Mouse (Mus musculus) spleen, postnatal 14 days (tissue): Measurements from ENCODE around the gene Trnt1.
A peak's percentile ranks its signal among the peaks of the same experiment; 100 is the strongest.

Experiments used
- DNase-seq, 2 experiments: peaks; one replicate each; pipeline ENCODE4 v3.0.0; 2021 to 2022; ENCODE audit warnings: low spot score in 2 of 2

The Trnt1 gene

DNA sequence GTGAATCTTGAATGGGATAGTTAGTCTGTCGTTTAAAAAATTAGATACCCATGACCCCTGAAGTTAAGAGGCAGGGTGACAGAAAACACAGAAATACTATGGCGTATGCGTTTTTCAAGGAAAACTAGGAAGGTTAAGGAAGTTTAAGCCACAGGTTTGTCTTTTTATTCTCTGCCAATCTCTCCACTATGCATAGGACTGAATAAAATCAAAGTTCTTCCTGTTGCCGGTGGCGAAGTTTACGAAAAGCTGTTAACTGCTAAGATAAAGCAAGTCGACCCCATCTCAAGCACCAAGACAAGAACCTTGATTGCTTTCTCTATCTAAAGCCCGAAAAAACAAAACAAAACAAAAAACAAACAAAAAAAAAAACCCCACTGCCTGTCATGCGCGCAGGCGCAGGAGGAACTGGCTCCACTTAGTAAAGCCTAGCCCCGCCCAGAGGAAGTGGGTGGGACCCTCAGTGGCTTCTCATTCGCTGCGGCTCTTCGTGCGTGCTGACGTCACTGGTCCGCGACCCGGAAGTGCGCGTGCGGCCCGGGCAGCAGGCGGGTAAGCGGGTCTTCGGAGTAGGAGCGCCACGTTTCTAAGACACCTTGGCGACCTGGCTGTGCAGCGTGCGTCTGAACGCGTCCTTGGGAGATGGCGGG, at the start of gene Trnt1:
TSS of gene Trnt1 (plus strand) at position 481 of the 650 bp plus-strand sequence.
- peak; percentile 93 to 98 for DNase-seq

DNA sequence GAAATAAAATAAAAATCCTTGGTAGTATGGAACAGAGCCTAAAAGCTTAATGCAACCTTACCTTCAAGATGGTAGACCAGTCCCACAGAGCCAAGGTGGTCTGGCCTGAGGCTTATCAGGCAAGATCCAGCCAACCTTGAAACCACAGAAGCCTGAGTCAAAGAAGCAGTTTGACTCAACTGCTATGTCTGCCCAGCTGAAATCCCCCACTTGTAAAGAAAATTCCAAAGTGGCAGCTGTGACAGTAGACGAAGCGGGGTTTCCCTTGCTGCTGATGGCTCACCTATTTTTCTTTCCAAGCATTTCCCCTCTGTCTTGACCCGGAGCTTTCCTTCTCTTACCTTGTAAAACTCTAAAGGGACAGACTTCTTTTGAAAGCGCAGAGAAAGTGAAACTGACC, 43.3 kb upstream of the Trnt1 start:
- no peak for DNase-seq

DNA sequence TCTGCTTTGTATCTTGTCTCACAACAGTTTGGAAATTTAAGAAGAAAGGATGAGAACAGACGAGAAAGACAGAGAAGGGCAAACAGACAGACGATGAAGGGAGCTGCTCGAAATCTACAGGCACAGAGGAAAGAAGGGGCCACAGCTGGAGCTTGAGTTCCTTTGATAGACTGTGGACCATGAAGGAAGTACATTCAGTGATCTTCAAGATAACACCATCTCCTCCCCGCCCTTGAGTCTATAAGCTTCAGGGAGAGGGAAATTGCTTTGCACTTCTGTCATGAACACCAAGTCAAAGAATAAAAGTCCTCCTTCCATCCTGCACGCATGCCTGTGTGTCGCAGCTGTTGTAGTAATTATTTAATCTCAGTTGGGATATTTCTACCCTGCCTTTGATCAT, 42.8 kb upstream of the Trnt1 start:
- DNase-seq: no peak

DNA sequence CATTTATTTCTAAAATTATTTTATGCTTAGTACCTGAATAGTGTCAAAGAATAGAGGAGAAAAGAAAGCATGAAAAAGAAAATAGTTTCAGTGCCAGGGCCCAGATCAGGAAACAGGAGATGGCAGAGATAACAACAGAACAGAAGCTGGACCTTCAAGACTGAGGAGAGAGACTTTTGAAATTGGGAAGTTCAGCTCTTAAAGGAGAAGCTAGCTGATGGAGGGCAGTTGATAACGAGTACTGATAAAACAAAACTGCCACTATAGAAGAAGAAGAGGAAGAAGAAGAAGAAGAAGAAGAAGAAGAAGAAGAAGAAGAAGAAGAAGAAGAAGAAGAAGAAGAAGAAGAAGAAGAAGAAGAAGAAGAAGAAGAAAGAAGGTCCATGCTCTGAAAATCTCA, 41.2 kb upstream of the Trnt1 start:
- no peak for DNase-seq

DNA sequence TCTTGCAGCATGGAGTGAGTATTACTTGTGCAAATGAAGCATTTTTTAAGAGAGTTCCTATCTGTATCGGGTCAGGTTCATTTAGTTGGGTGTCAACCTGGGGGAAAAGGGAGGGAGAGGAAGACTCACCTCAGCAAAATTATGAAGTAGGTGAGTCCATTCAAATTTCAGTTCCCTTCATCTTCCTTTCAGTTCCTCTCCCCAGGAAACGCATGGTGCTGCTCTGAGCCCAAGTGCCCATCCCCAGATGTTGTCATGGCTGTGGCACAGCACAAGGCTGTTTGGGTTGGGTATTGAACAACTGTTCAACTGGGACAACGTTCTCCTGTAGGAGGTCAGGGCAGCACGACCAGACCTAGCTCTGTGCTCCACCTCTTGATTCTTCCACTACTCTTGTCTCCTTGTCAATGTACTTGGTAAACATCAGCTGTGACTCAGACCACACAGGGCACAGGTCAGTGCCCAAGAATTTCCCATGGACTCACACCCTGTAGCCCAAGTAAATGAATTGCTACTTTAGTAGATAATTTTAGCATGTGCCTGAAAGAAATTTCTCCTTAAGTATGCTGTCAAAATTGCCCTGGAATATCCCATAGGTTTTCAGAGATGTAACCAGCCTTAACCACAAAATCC, 39.1 kb upstream of the Trnt1 start:
- no peak for DNase-seq

DNA sequence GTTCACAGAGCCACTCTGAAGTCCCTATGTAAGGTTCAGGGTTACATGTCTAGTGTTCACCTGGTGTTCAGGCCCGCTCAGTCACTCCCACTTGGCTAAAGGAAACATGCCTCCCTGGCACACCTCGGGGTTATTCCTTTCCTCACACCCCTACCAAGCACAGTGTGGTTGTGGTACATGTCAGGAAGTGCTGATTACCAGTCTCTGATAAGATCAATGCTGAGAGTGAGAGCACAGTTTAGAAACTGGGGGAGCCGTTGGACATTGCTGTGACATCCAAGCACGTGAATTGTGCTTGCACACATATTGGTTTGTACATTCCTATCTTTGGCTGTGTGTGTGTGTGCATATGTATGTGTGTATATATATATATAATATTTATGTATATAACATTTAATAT, 36.4 kb upstream of the Trnt1 start:
- DNase-seq: no peak

DNA sequence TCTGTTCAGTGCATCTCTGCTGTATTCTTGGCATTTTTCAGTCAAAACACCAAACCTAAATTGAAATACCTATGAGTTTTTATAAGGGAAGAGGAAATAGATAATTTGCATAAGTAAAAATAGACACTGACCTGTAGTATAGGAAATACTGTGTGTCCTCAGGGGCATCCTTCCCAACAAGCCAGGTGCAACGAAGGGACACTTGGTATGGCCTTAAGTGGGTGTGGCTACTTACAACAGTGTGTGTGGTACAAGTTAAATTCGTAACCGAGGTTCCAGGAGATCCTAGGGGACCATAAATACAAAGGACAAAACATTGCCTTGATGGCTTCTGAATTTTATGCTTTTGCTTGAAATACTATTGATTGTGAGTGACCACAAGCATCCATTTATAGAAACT, 30.7 kb upstream of the Trnt1 start:
- no peak for DNase-seq

DNA sequence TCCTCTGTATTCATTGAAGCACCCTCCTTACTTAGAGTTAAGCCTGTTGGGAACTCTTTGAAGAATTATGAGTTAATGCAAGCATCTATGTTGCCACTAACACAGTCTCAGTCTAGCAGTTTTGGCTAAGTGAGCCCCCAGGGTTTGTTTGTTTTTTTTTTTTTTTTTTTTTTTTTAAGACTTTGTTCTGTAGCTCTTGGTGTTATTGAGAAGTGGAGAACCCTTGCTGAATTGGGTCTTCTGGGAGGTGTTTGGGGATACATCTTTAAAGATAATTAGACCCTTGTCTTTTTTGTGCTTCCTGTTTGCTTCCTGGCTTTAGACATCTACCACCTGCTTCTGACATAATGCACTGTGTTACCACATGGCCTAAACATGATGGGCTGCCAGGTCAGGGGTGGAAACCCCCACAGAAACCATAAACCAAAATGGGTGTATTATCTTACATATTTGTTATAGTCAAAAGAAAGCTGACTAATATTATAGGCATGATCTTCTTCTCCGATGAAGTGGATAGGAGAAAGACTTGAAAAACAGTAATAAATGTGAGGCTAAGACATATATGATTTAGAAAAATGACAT, 28.6 kb upstream of the Trnt1 start:
- DNase-seq: no peak

DNA sequence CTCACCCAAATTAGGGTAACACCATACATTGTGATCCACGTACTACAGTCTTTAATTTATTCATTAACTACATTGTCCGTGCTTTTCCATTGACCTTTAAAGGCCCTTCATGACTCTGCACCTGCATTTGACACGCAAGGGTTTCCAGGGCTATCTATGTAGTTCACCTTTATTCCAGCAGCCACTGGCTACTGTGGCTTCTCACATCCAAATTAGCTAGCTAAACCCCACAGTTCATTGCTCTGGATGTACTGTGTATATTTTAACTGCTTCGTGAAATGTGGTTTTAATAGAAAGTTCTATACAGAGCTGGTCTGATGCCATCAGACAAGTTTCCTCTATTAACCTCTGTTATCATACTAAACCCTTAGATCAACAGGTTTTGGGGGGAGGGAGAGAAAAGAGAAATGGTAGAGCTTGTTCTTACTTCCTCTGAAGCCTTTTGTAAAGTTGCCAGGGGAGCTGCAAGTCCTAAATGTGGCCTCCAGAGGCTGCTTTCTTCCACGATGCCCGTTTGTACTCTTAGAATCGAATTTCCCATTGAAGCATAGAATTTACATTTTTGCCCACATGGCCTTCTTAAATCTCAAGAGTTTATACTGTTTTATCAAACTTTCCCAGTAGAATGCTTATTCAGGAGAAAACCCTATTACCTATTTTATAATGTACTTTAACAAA, 25.2 kb upstream of the Trnt1 start:
- DNase-seq: no peak

DNA sequence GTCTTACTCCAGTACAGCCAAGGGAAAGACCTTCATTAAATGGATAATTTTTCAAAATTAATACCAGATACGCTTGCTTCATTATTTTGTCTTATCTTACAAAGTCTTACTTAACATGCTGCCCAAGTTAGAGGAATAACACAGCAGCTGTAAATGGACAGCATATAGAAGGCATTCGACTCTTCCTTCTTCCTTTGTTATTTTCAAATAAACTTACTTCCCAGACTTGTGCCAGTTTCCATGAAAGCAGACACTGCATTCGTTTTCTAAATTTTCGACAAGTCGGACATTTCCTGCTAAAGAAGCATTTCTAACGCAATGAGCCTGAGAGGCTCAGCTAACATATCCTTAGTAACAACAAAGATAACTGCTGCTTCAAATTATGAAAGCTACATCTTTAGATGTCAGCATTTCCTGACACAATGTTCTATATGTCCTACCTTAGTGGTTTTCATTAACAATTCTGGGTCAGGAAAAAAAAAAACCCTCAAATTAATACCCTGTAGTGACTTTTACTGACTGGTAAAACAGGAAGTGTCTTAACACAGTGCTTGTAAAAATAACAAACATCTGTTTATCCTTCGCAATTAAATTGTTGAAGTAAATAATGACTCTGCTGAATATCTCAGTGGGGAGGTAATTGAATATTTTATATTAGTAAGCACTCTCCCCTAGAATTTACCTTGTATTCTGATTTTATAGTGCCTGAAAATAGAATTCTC, 23.1 kb upstream of the Trnt1 start:
- DNase-seq: no peak

DNA sequence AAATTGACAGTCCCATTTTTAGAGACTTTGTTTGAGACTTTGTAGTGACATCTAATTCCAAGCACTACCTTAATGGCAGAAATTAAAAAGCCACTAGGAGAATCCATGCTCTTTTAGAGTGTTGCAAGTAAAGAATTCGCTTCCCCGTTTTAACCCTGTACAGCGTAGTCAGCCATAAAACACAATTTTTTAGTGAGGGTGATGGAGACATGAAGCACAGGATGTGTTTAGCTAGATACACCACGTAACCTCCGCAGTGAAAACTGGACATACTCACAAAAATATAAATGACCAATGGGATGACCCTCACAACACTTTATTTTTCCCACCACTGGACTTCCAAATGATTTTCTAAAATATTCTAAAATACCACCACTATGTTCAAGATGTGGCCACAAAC, 21.7 kb upstream of the Trnt1 start:
- DNase-seq: no peak

DNA sequence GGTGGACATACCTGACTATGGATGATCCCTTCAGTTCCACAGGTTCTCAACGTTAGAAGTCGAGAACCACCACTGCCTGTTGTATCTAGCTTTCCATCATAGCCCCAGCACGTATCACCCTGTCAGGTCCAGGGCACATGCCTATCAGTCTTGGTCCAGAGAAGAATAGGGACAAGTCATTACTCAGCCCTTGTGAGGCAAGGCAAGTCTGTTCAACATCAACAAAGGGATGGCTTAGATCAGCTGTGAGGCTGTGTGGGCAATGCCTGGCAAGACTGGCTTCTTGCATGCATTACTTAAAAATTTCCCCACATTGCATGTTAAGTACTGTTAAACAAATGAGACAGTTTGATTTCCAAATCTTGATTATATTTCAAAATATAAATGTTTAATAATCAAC, 21.1 kb upstream of the Trnt1 start:
- no peak for DNase-seq

DNA sequence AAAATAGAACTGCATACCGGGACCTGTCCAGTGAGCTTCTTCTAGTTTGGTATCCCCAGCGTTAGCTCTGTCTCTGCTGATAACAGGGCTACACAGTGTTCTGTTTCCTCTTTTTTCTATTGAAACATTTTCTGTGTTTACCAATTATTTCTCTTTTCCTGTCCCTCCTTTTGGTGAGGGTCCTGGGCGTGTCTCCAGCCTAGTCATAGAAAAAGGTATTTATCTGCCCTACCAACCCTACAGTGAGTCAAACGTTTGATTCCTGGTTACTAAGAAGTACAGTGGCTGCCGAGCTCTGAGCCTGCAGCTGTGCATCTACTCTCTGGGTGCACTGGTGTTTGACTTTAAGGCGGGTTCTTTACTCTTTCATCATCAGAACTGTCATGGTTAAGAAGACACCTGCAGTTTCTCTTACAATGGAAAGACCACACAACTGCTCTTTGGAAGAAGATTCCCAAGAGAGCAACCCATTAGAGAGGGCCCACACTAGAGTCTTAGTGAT, 20.0 kb upstream of the Trnt1 start, which contains the start of gene Il5ra:
TSS of gene Il5ra (minus strand) at position 151 of the 502 bp plus-strand sequence.
- DNase-seq: no peak

DNA sequence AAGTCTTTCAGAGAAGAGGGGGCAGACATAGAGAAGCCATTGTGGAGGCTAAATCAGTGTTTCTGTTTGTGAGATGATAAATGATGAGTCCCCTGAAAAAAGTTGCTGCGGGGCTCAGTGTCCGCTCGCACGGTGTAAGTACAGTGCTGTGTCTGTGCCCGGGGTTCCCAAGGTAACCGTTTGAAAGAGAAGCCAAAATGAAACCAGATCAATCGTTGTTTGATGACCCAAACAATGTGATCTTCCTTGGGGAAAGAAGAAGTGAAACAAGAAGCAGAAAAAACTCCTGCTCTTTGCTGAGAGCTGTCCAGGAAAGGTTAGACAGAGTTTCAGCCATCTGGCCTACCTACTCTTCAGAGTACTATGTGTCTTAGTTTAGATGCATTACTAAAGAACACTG, 18.6 kb upstream of the Trnt1 start:
- no peak for DNase-seq

DNA sequence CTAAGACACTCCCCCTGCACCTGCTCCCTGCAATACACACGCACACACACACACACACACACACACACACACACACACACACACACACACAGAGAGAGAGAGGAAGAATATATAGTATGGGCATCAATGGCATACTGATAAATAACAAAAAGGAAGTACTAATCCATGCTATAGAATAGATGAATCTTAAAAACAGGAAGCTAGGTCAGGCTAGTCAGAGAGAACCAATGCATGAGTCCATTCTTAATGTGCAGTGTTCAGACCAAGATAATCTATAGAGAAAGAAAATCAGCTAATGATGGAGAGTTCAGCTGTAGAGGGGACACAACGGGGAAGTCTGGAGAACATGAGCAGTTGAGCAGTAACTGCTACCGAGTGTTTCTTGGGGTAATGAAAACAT, 10.6 kb upstream of the Trnt1 start:
- DNase-seq: no peak

DNA sequence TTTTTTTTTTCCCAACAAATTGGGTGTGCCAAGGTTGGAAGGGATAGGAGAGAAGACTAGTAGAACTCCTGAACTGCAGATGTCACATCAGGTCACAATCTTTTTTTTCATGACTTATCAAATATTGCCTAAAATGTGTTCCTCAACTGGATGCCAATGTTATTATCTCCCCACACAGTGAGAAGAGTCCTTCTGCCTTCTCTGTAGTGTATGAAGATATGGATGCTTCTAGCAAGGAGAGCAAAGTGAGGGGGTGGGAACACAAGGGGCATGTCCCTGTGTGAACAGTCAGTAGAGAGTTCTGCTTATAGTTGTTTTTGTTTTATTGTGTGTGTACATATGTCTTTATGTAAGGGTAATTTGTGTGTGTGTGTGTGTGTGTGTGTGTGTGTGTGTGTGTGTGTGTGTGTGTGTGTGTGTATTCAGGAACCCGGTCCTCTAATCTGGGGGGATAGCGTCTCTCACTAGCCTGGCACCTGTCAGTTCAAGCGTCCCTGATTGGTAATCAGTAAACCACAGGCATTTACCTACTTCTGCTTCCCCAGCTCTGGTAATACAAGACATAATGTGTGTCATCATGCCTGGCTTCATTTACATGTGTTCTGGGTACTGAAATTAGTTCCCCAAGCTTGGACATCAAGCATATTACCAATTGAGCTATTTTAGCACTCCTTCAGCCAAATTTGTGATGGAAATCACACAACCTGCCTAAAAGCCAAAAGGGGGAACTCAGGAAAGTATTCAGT, 8.3 kb upstream of the Trnt1 start:
- DNase-seq: no peak

DNA sequence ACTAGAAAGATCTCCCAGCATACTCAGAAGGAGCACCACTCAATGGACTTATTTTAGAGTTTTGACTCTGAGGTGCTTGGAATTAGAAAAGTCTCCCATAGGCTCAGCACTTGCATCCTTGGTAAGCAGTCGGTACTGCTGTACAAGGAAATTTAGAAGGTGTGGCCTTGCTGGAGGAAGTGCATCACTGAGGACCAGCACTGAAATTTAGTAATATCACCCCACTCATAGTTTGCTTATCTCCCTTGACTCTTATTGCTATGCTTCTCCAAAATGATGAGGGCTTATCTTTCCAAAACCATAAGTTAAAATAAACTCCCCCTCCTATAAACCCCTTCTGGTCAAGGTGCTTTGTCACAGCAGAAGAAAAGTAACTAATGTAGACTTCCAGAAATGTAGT, 7.4 kb upstream of the Trnt1 start:
- no peak for DNase-seq

DNA sequence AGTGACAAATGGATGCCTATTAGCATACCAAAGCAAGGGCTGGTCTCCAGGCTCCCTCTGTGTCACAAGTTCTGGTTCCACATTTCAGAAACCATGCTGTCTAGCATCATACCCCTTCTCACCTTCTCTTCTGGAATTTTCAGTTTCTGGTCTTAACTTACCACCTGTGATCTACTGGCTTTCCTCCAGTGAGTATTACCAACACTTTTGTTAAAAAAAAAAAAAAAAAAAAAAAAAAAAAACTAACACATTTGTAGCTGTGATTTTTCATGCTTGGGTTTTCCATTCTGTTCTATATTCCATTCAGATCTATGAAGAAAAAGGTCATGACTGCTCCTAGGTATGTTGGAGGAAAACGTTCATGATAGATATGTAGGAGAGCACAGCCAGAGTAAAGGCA, 3.0 kb upstream of the Trnt1 start:
- DNase-seq: no peak

DNA sequence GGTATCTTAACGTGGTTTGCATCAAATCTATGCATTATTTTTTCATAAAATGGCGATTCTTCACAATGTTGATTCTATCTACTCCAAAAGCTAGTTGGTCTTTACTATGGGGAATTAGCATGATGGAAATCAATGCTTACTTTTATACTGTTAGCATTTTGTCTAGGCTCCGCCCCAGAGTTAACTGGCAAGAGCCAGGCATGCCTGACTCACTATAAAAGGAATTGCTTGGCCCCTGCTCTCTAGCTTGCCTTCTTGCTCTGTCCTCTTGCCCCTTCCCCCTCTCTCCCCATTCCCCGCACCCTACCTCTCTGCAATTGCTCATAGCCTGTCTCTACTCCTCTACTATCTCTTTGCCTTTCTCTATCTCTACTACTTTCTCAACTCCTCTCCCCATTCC, 2.1 kb upstream of the Trnt1 start:
- DNase-seq: no peak

DNA sequence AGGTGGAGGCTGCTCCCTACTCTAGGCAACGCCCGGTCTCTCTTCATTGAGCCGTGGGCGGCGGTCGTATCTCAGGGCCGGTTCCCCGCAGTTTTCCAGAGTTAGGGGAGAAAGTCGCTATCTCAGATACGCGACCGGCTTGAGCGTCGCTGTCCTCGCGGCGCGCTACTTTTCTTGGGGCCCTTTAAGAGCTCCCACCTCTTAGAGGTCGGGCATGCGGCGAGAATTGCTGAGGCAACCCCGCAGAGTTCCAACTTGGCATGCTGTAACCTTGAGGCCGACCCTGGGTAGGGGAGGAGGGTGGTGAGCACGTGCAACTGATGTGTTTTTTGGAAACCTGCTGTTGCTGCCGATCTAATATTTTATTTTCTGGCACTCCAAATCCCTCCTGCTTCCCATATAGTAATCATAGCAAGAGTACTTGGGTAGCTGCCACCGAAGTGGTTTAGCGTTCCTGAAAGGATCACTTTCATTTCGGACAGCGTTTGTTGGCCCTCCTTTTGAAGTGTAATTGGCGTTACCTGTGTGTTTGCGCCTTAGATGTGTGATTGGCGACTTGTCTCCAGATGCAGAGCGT, 458 bp downstream of the Trnt1 start:
- no peak for DNase-seq

DNA sequence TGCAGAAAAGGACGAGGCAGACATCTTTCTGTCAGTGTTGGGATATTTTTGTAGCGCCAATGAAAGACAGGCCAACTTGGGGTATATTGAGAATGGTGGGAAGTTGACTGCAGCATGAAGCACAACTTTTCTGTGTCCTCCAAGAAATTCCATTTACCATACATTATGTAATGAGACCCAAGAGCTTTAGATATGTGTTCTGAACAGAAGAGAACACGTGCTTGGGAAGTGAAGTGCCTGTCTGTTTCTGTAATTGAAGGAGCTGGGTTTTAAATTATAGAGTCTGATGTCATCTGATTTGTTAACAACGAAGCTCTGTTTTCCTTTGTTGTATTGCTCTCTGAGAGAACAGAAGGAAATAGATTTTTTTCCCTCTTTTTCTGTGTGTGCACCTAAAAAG, 1.1 kb downstream of the Trnt1 start:
- no peak for DNase-seq
